Mouse (Mus musculus) urinary bladder, postnatal 0 days (tissue): ENCODE data around the gene Vmn2r47. TPM values are rescaled to one million over a fixed set of nuclear protein-coding genes. Genes with fewer than 3 reads are reported as not detected.

Source experiments
- polyA plus RNA-seq: library from polyadenylated mRNA; unstranded; fragments of >200 nt; fragmentation: Nextera tagmentation; extraction: Ambion mirVana; gene quantifications from 2 replicates; pipeline ENCODE4 v1.2.1, GENCODE M21; 2015

The Vmn2r47 gene
- polyA plus RNA-seq = not detected in 2 replicates

DNA sequence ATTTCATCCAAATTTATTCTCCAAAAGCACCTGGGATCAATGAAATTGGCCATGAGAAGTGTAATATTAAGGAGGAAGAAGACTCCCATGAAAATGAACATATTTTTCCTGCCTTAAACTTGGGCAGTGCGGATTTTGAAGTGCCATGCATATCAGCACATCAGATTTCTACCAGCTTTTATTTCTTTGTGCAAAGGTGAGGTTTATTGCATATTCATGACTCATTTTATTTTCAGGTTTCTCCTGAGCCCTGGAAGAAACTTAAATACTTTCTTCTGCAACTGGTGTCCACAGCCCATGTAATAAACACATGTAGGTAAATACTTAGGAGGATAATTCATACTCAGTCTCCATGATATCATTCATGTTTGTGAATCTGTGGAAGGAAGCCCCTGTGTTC lies at the start of gene Vmn2r47:
Gene Vmn2r47, minus strand, starts transcription at position 101 of the 400 bp plus-strand sequence.

DNA sequence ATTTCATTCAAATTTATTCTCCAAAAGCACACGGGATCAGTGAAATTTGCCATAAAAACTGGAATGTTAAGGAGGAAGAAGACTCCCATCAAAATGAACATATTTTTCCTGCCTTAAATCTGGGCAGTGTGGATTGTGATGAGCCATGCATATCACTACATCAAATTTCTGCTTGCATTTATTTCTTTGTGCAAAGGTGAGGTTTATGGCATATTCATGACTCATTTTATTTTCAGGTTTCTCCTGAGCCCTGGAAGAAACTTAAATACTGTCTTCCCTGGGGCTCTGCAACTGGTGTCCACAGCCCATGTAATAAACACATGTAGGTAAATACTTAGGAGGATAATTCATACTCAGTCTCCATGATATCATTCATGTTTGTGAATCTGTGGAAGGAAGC lies 70.7 kb downstream of the Vmn2r47 start, which contains the start of gene Vmn2r46:
Gene Vmn2r46, minus strand, starts transcription at position 101 of the 400 bp plus-strand sequence.

Other genes with a start within 250 kb of the Vmn2r47 start
- gene Vmn2r46, start 70.8 kb downstream of the Vmn2r47 start, polyA plus RNA-seq = not detected in 2 replicates
- not detected in 2 replicates for gene Vmn2r48, start 112.3 kb upstream of the Vmn2r47 start, polyA plus RNA-seq
- gene Vmn2r49, start 150.9 kb upstream of the Vmn2r47 start, polyA plus RNA-seq = not detected in 2 replicates
- gene Vmn2r50, start 212.0 kb upstream of the Vmn2r47 start, polyA plus RNA-seq = not detected in 2 replicates